Mouse (Mus musculus): ENCODE measurements around the gene Stx7. TPM values are rescaled to one million over a fixed set of nuclear protein-coding genes. Genes with fewer than 3 reads are reported as not detected.

Stx7 gene
- polyA plus RNA-seq (2015; fragmentation: Nextera tagmentation; extraction: Ambion mirVana) = 33.8 and 42.4 TPM in 2 replicates

DNA sequence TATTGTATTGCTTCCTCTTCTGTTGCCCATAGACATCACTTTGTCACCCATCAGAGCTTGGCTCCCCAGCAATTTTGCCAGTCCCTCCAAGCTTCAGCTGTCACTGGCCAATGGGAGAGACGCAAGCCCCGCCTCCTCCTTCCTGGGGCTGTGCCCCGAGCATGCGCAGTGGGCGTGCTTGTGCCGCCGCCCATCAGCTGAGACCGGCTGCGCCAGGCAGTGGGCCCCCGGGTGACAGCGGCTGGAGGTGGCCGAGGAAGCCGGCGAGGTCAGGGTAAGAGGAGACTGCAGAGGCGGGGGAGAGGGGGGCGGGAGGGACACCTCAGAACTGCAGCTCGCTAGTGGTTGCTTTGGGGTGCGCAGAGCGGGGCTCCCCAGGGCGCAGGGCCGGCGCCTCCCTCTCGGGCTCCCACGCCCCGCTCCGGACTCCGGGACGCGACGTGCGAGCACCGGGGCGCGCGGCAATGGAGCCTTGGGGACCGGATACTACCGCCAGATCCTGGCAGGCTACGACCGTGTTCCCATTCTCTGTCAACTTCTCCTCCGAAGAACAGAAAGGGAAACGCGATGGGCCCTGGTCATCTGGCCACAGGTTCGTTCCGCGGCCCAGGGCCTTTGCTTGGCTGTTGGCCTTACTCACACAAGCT lies at the start of gene Stx7:
Stx7 (plus strand) TSS at position 168 of the 647 bp plus-strand sequence.

DNA sequence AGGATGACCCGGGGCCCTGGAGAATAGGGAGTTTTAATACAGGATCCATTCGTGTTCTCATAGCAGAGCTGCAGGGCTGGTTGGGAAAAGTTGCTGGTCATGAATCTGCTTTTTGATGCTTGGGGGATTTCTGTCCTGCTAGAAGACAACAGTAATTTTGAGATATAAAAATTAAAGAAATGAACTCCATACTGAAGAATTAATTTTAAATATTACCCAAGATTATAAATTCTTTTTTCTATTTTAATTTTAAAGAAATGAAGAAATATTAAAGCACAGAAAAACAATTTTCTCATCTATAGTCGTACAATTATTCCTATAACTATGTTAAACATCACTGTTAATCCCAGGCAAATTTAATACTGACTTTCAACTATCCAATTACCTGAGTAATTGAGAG lies 47.3 kb upstream of the Stx7 start, which contains the start of gene Taar8c:
Taar8c (minus strand) TSS at position 101 of the 400 bp plus-strand sequence.

GRCm38 (mm10) chr10:24109434-24109833 lies 39.7 kb upstream of the Stx7 start, which contains the start of gene Taar9:
Gene Taar9, minus strand, starts transcription at chr10:24109534.

GRCm38 (mm10) chr10:24223449-24224143 lies 74.5 kb downstream of the Stx7 start, which contains the start of gene Moxd1:
Gene Moxd1, plus strand, starts transcription at chr10:24223517.

Other genes starting within 250 kb of the Stx7 start
- not detected in 2 replicates for gene Taar1, start 228.9 kb upstream of the Stx7 start, polyA plus RNA-seq (2015; fragmentation: Nextera tagmentation; extraction: Ambion mirVana)
- not detected in 2 replicates for gene Taar2, start 210.7 kb upstream of the Stx7 start, polyA plus RNA-seq (2015; fragmentation: Nextera tagmentation; extraction: Ambion mirVana)
- not detected in 2 replicates for gene Taar3, start 199.7 kb upstream of the Stx7 start, polyA plus RNA-seq (2015; fragmentation: Nextera tagmentation; extraction: Ambion mirVana)
- not detected in 2 replicates for gene Taar4, start 188.8 kb upstream of the Stx7 start, polyA plus RNA-seq (2015; fragmentation: Nextera tagmentation; extraction: Ambion mirVana)
- gene Taar5, start 178.6 kb upstream of the Stx7 start, polyA plus RNA-seq (2015; fragmentation: Nextera tagmentation; extraction: Ambion mirVana) = not detected in 2 replicates
- not detected in 2 replicates for gene Taar6, start 163.7 kb upstream of the Stx7 start, polyA plus RNA-seq (2015; fragmentation: Nextera tagmentation; extraction: Ambion mirVana)
- not detected in 2 replicates for gene Taar7a, start 155.8 kb upstream of the Stx7 start, polyA plus RNA-seq (2015; fragmentation: Nextera tagmentation; extraction: Ambion mirVana)
- gene Taar7b, start 149.4 kb upstream of the Stx7 start, polyA plus RNA-seq (2015; fragmentation: Nextera tagmentation; extraction: Ambion mirVana) = not detected in 2 replicates
- gene Taar7d, start 122.1 kb upstream of the Stx7 start, polyA plus RNA-seq (2015; fragmentation: Nextera tagmentation; extraction: Ambion mirVana) = not detected in 2 replicates
- not detected in 2 replicates for gene Taar7e, start 111.7 kb upstream of the Stx7 start, polyA plus RNA-seq (2015; fragmentation: Nextera tagmentation; extraction: Ambion mirVana)
- gene Taar7f, start 99.8 kb upstream of the Stx7 start, polyA plus RNA-seq (2015; fragmentation: Nextera tagmentation; extraction: Ambion mirVana) = not detected in 2 replicates
- not detected in 2 replicates for gene Taar8a, start 72.8 kb upstream of the Stx7 start, polyA plus RNA-seq (2015; fragmentation: Nextera tagmentation; extraction: Ambion mirVana)
- not detected in 2 replicates for gene Taar8b, start 57.0 kb upstream of the Stx7 start, polyA plus RNA-seq (2015; fragmentation: Nextera tagmentation; extraction: Ambion mirVana)
- gene Taar8c, start 47.4 kb upstream of the Stx7 start, polyA plus RNA-seq (2015; fragmentation: Nextera tagmentation; extraction: Ambion mirVana) = not detected in 2 replicates
- not detected in 2 replicates for gene Taar9, start 39.8 kb upstream of the Stx7 start, polyA plus RNA-seq (2015; fragmentation: Nextera tagmentation; extraction: Ambion mirVana)
- 0.35 and 0.61 TPM in 2 replicates for gene Moxd1, start 74.2 kb downstream of the Stx7 start, polyA plus RNA-seq (2015; fragmentation: Nextera tagmentation; extraction: Ambion mirVana)

Measured in spleen, postnatal 0 days (tissue).